Mouse (Mus musculus) liver, embryonic 14.5 days (tissue): Measurements from ENCODE around the gene Loxl4.

Experiments used
- CTCF ChIP-seq: IDR thresholded peaks from 2 replicates; pipeline ENCODE4 v1.5.1; 2016; ENCODE audit warnings: antibody characterized with exemption, low read depth, control low read depth
- EP300 ChIP-seq: IDR thresholded peaks from 2 replicates; pipeline ENCODE4 v1.6.1; 2016; ENCODE audit warnings: antibody characterized with exemption, low read depth

GRCm38 (mm10) chr19:42591534-42591933 lies 21.1 kb downstream of the Loxl4 start:
- TF ChIP-seq CTCF (no peak), EP300 (no peak)
